Mouse (Mus musculus): Measurements from ENCODE around the gene Wipf1.

Wipf1 gene

GRCm38 (mm10) chr2:73467071-73467851, 62.3 kb downstream of the Wipf1 start:
- DNase-seq (ENCODE audit: low spot score) = no peak

GRCm38 (mm10) chr2:73466481-73466880, 63.1 kb downstream of the Wipf1 start:
- no peak for DNase-seq (ENCODE audit: low spot score)

- DNase-seq (ENCODE audit: low spot score) = no peak
Observed at GRCm38 (mm10) chr2:73463431-73464194, 65.9 kb downstream of the Wipf1 start.

GRCm38 (mm10) chr2:73462757-73463339, 66.7 kb downstream of the Wipf1 start:
- no peak for DNase-seq (ENCODE audit: low spot score)

- DNase-seq (ENCODE audit: low spot score) = no peak
Observed at GRCm38 (mm10) chr2:73462265-73462664, 67.3 kb downstream of the Wipf1 start.

GRCm38 (mm10) chr2:73460168-73460567, 69.4 kb downstream of the Wipf1 start:
- DNase-seq (ENCODE audit: low spot score) = no peak

- no peak for DNase-seq (ENCODE audit: low spot score)
Observed at GRCm38 (mm10) chr2:73459607-73460153, 69.9 kb downstream of the Wipf1 start.

GRCm38 (mm10) chr2:73456886-73457285, 72.6 kb downstream of the Wipf1 start:
- no peak for DNase-seq (ENCODE audit: low spot score)

GRCm38 (mm10) chr2:73456154-73456553, 73.4 kb downstream of the Wipf1 start:
- no peak for DNase-seq (ENCODE audit: low spot score)

GRCm38 (mm10) chr2:73455541-73455940, 74.0 kb downstream of the Wipf1 start:
- no peak for DNase-seq (ENCODE audit: low spot score)

GRCm38 (mm10) chr2:73454682-73455081, 74.9 kb downstream of the Wipf1 start:
- no peak for DNase-seq (ENCODE audit: low spot score)

- no peak for DNase-seq (ENCODE audit: low spot score)
Observed at GRCm38 (mm10) chr2:73454186-73454585, 75.3 kb downstream of the Wipf1 start.

GRCm38 (mm10) chr2:73453717-73454116, 75.8 kb downstream of the Wipf1 start:
- no peak for DNase-seq (ENCODE audit: low spot score)

- DNase-seq (ENCODE audit: low spot score) = no peak
Observed at GRCm38 (mm10) chr2:73453085-73453484, 76.4 kb downstream of the Wipf1 start.

- DNase-seq (ENCODE audit: low spot score) = no peak
Observed at GRCm38 (mm10) chr2:73452556-73452955, 77.0 kb downstream of the Wipf1 start.

- no peak for DNase-seq (ENCODE audit: low spot score)
Observed at GRCm38 (mm10) chr2:73451541-73451940, 78.0 kb downstream of the Wipf1 start.

GRCm38 (mm10) chr2:73450172-73450715, 79.3 kb downstream of the Wipf1 start:
- DNase-seq (ENCODE audit: low spot score) = no peak

GRCm38 (mm10) chr2:73443985-73444384, 85.5 kb downstream of the Wipf1 start:
- no peak for DNase-seq (ENCODE audit: low spot score)

- no peak for DNase-seq (ENCODE audit: low spot score)
Observed at GRCm38 (mm10) chr2:73442015-73442414, 87.5 kb downstream of the Wipf1 start.

GRCm38 (mm10) chr2:73440319-73440718, 89.2 kb downstream of the Wipf1 start:
- no peak for DNase-seq (ENCODE audit: low spot score)

GRCm38 (mm10) chr2:73436976-73437375, 92.6 kb downstream of the Wipf1 start:
- DNase-seq (ENCODE audit: low spot score) = no peak

- no peak for DNase-seq (ENCODE audit: low spot score)
Observed at GRCm38 (mm10) chr2:73435847-73436246, 93.7 kb downstream of the Wipf1 start.

Measured in testis, postnatal 10 days (tissue).